10 mouse cellular contexts compared by ENCODE assay signal in genomic region chr17:5331387-5331786, GRCm38 (mm10).
DNase-seq lines count a peak whose midpoint lies in the region; ATAC-seq and TF ChIP-seq lines count a peak whose summit lies in the region.
"Had no signal": no experiment of that assay in that cellular context is flagged by ENCODE, and none has a peak within 500 bp of the region (broad histone marks: within the 10 kb centered on the region; RNA-seq: fewer than 3 reads in every experiment).

No protein-coding gene starts in this region.

- no peak for TF ChIP-seq POLR2A in heart, adult 2 months (IDR thresholded peaks at IDR 0.05; ENCODE audit: insufficient read depth, low read depth, low read length)
- TF ChIP-seq POLR2A in lung, adult 2 months (IDR thresholded peaks at IDR 0.05; ENCODE audit: borderline replicate concordance, extremely low read depth, low read depth, low read length) = no peak

- H3K36me3 ChIP-seq in heart, adult 2 months (ENCODE audit: control insufficient read depth, insufficient read depth, low read length) = no peaks in the 10 kb centered on the region
- H3K36me3 ChIP-seq in G1E (replicated peaks) = peaks cover 95% of the 10 kb centered on the region
- H3K36me3 ChIP-seq in forebrain, embryonic 14.5 days (ENCODE audit: control insufficient read depth, insufficient read depth, low read length) = peaks cover 82% of the 10 kb centered on the region

- TF ChIP-seq EP300 in heart, adult 2 months (IDR thresholded peaks at IDR 0.05; ENCODE audit: insufficient read depth, low read depth, low read length) = no peak

- WGBS in heart, adult 2 months = 92% methylated on average over 1 of the region's 1 CpGs
- 90% methylated on average over 1 of the region's 1 CpGs for WGBS in lung, adult 2 months
- 76% methylated on average over 1 of the region's 1 CpGs for WGBS in forebrain, embryonic 14.5 days

- no peak for DNase-seq in heart, adult 2 months
- no peak for DNase-seq in heart, postnatal 10 days
- no peak for DNase-seq in lung, adult 2 months
- DNase-seq in lung, postnatal 4 days = no peak
- DNase-seq in G1E (ENCODE audit: low spot score) = no peak
- peak; percentile 23 for DNase-seq in mesoderm, embryonic 11.5 days (ENCODE audit: low read depth, low spot score)
- no peak for DNase-seq in forebrain, embryonic 14.5 days (ENCODE audit: low spot score)
- DNase-seq in layer of hippocampus, adult 11-12 months (ENCODE audit: low spot score) = no peak

- intact Hi-C loops in heart, adult 2 months (cut with DNase I) = no loop called here
- intact Hi-C loops in heart, postnatal 10 days (cut with DNase I) = no loop called here

- no peak for ATAC-seq in G1E (ENCODE audit: extremely low read depth, insufficient number of reproducible peaks, low FRiP score, poor library complexity, severe bottlenecking)
- no peak for ATAC-seq in forebrain, embryonic 14.5 days

- no peak overlapping the region for H3K9ac ChIP-seq in heart, adult 2 months (ENCODE audit: low read depth, low read length)
- H3K9ac ChIP-seq in forebrain, embryonic 14.5 days (ENCODE audit: low read length) = no peak overlapping the region
- H3K9ac ChIP-seq: hindbrain, embryonic 12.5 days had no signal

- no peaks in the 10 kb centered on the region for H3K79me2 ChIP-seq in heart, adult 2 months (replicated peaks; ENCODE audit: control insufficient read depth, insufficient read depth, low read length)

- no peaks in the 10 kb centered on the region for H3K9me3 ChIP-seq in G1E (replicated peaks)
- H3K9me3 ChIP-seq in forebrain, embryonic 14.5 days (replicated peaks; ENCODE audit: control insufficient read depth, low read length) = no peaks in the 10 kb centered on the region
- H3K9me3 ChIP-seq: hindbrain, embryonic 12.5 days had no signal

- peak; percentile 52 for TF ChIP-seq CTCF in heart, adult 2 months (IDR thresholded peaks at IDR 0.05)
- TF ChIP-seq CTCF in lung, adult 2 months (IDR thresholded peaks at IDR 0.05; ENCODE audit: insufficient read depth, low read length) = peak; percentile 19; the same call in 1 of the 2 replicates
- peak; percentile 49 for TF ChIP-seq CTCF in G1E (IDR thresholded peaks at IDR 0.05; ENCODE audit: low read depth, low read length)

- H3K4me2 ChIP-seq in forebrain, embryonic 14.5 days (ENCODE audit: low read length) = no peak overlapping the region
- H3K4me2 ChIP-seq: hindbrain, embryonic 12.5 days had no signal

- H3K4me1 ChIP-seq in heart, adult 2 months (ENCODE audit: control insufficient read depth, insufficient read depth, low read length) = no peaks in the 10 kb centered on the region
- H3K4me1 ChIP-seq in lung, adult 2 months (ENCODE audit: control insufficient read depth, insufficient read depth, low read length) = no peaks in the 10 kb centered on the region
- H3K4me1 ChIP-seq in G1E (ENCODE audit: insufficient read depth, low read depth, low read length) = no peaks in the 10 kb centered on the region
- no peaks in the 10 kb centered on the region for H3K4me1 ChIP-seq in forebrain, embryonic 14.5 days (ENCODE audit: control insufficient read depth, insufficient read depth, low read length)
- H3K4me1 ChIP-seq: hindbrain, embryonic 12.5 days had no signal

- H3K27me3 ChIP-seq in heart, adult 2 months (ENCODE audit: control insufficient read depth, insufficient read depth, low read length) = no peaks in the 10 kb centered on the region
- H3K27me3 ChIP-seq in G1E (ENCODE audit: insufficient read depth, low read length) = no peaks in the 10 kb centered on the region
- H3K27me3 ChIP-seq in forebrain, embryonic 14.5 days (replicated peaks; ENCODE audit: control insufficient read depth, insufficient read depth, low read length) = no peaks in the 10 kb centered on the region

- H3K27ac ChIP-seq in heart, adult 2 months = no peak overlapping the region
- H3K27ac ChIP-seq in forebrain, embryonic 14.5 days (ENCODE audit: low read depth, low read length) = no peak overlapping the region
- H3K27ac ChIP-seq: hindbrain, embryonic 12.5 days had no signal

- no peak overlapping the region for H3K4me3 ChIP-seq in heart, adult 2 months
- H3K4me3 ChIP-seq in lung, adult 2 months (replicated peaks; ENCODE audit: extremely low read depth, low read depth, low read length) = no peak overlapping the region
- H3K4me3 ChIP-seq in G1E (ENCODE audit: low read depth, low read length) = no peak overlapping the region
- no peak overlapping the region for H3K4me3 ChIP-seq in forebrain, embryonic 14.5 days (ENCODE audit: low read depth, low read length)
- H3K4me3 ChIP-seq: hindbrain, embryonic 12.5 days; myocyte had no signal
